Mouse (Mus musculus): ENCODE measurements at regions not wholly inside any gene's neighbourhood (a gene's known extent, or its start where the extent isn't known, plus 50 kb on each side); places are given as distances from the start of the nearest gene placed in this dataset.
A peak's percentile ranks its signal among the peaks of the same experiment; 100 is the strongest.

- ATAC-seq (ENCODE audit: poor library complexity, severe bottlenecking) = no peak
These were observed 141.7 kb upstream of the Slco3a1 start for GRCm38 (mm10) chr7:74696286-74696685.

DNA sequence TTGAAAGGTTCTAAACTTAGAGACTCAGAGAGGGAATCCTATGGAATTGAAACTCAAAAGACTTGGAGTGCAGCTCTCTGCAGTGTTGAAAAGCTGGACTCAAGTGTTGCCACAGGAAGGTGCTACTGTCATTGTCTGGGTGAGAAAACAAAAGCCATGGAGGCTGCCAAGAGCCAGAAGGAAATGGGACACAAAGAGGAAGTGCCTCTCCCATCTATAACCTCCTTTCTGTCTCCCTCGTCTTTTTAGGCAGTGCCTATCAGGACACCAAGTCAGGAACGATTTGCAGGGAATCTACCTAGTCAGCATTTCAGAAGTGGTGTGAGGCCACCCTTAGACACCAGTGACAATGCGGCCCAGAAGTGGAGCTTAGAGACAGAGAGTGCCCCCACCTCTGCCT lies 138.5 kb upstream of the Slco3a1 start:
- ATAC-seq (ENCODE audit: poor library complexity, severe bottlenecking) = peak; percentile 51

- ATAC-seq (ENCODE audit: poor library complexity, severe bottlenecking) = peak; percentile 34
These were observed 136.1 kb upstream of the Slco3a1 start for GRCm38 (mm10) chr7:74690706-74691105.

- no peak for ATAC-seq (ENCODE audit: poor library complexity, severe bottlenecking)
These were observed 133.6 kb upstream of the Slco3a1 start for GRCm38 (mm10) chr7:74688116-74688702.

GRCm38 (mm10) chr7:74687303-74688115 lies 132.9 kb upstream of the Slco3a1 start:
- ATAC-seq (ENCODE audit: poor library complexity, severe bottlenecking) = no peak

GRCm38 (mm10) chr7:74683979-74684378 lies 129.4 kb upstream of the Slco3a1 start:
- peak; percentile 98 for ATAC-seq (ENCODE audit: poor library complexity, severe bottlenecking)

DNA sequence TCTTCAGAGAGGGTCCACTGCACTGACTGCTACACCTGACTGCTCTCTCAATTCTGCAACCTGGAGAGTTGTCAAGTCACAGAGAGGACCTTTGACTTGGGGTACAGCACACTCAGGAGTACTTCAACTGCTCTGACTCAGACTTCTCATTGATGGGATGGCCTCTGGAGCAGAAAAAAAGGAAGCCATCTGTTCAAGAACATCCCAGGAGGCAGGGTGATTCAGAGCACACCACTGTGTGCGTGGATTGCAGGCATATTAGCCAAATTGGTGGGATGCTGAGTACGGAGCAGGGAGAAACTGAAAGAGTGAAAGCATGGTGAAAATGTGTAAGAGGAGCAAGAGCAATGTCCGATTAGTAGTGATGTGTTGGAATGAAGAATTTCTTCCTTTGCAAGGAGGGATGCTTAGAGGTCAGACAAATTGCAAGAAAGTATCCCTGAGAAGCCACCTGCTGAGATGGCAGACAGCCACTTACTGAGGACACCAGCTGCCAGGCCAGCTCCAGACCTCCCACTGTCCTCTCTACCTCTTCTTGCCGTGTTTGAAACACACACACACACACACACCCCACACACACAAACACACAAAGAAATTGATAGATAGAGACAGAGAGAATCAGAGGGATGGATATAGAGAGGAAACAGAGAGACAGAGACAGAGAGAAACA lies 119.2 kb upstream of the Slco3a1 start:
- ATAC-seq (ENCODE audit: poor library complexity, severe bottlenecking) = no peak

- ATAC-seq (ENCODE audit: poor library complexity, severe bottlenecking) = no peak
These were observed 114.5 kb upstream of the Slco3a1 start for GRCm38 (mm10) chr7:74669110-74669509.

- no peak for ATAC-seq (ENCODE audit: poor library complexity, severe bottlenecking)
These were observed 112.5 kb upstream of the Slco3a1 start for GRCm38 (mm10) chr7:74667106-74667505.

- no peak for ATAC-seq (ENCODE audit: poor library complexity, severe bottlenecking)
These were observed 109.2 kb upstream of the Slco3a1 start for GRCm38 (mm10) chr7:74663820-74664219.

GRCm38 (mm10) chr7:74647310-74647709 lies 92.7 kb upstream of the Slco3a1 start:
- peak; percentile 75 for ATAC-seq (ENCODE audit: poor library complexity, severe bottlenecking)

GRCm38 (mm10) chr7:74640171-74640570 lies 85.6 kb upstream of the Slco3a1 start:
- no peak for ATAC-seq (ENCODE audit: poor library complexity, severe bottlenecking)

DNA sequence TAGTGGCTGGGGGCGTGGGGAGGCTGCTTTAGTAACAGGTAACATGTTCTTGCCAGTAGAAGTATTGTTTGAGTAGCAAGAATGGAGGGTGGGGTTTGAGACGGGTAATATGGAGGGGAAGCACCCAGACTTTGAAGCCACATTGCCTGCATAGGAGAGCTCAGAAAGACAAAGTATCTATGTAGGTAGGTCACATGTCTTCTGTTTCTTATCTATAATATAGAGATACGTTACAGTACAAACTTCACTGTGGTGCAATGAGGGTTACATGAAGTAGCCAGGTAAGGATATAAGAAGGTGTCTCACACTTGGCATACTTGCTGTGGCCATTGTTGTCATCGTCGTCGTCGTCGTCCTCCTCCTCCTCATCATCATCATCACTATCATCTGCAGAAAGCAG lies 77.6 kb upstream of the Slco3a1 start:
- no peak for ATAC-seq (ENCODE audit: poor library complexity, severe bottlenecking)

- no peak for ATAC-seq (ENCODE audit: poor library complexity, severe bottlenecking)
These were observed 74.4 kb upstream of the Slco3a1 start for GRCm38 (mm10) chr7:74628799-74629468.

All from megakaryocyte, adult 5-6 weeks (primary cell).